Mouse (Mus musculus) T-helper 1 cell (primary cell): ENCODE data around the gene Pum3.

Experiments
- in situ Hi-C: fragments of 300-600 bp; cut with MboI, MseI; formaldehyde crosslinking; loops from one replicate; pipeline ENCODE4 v1.15.1; 2025; ENCODE audit warnings: high pct_unique_total_duplicates

Pum3 gene

GRCm38 (mm10) chr19:27394341-27394990, 35.2 kb downstream of the Pum3 start:
- in situ Hi-C loops: loop anchor here (25.0 kb wide), 1 partner anchor 657 kb away; no protein-coding TSS in a partner anchor

DNA sequence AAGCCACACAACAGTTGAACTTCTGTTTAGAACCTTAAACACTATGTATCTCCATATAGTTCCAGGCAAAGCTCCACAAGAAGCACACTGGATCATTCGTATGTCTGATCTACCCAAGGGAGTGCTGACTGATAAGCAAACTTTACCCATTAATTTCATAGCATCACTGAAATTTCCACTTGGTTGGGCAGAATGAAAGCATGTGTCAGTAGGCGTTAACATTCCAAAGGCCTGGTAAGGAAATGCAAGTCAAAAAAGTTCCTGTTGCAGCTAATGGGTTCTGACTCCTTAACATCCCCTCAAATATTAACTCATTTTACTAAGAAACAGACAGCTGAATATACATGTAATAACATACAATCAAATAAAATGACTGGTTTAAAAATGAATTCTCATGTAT, 37.2 kb downstream of the Pum3 start:
- in situ Hi-C loops: loop anchor here (25.0 kb wide), 1 partner anchor 655 kb away; no protein-coding TSS in a partner anchor

GRCm38 (mm10) chr19:27391344-27391743, 38.3 kb downstream of the Pum3 start:
- in situ Hi-C loops: loop anchor here (25.0 kb wide), 1 partner anchor 654 kb away; no protein-coding TSS in a partner anchor

- in situ Hi-C loops: loop anchor here (5.0 to 25.0 kb wide), 4 partner anchors 65 to 652 kb away; partner anchors contain the start of gene Kcnv2
Measured at GRCm38 (mm10) chr19:27389566-27389965, 40.1 kb downstream of the Pum3 start.

GRCm38 (mm10) chr19:27385304-27385703, 44.3 kb downstream of the Pum3 start:
- in situ Hi-C loops: loop anchor here (5.0 to 25.0 kb wide), 4 partner anchors 61 to 648 kb away; partner anchors contain the start of gene Kcnv2

DNA sequence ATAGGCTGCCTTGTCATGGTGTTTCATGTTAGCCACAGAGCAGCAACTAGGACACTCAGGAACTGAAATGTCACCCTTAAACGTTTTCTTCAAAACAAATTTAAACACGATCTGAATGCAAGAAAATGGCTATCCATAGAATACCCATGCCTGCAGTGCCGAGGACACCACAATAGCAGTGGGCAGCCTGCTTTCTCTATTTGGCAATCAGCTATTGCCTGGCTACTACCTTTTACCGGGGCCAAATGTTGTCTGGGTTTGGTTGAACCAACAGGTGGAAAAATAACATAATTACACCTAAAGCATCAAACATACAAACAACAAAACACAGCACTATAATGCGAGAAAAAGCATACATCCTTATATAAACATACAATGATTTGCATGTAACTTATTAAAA, 46.4 kb downstream of the Pum3 start:
- in situ Hi-C loops: loop anchor here (10.0 to 25.0 kb wide), 3 partner anchors 58 to 646 kb away; partner anchors contain the start of gene Kcnv2

GRCm38 (mm10) chr19:27382131-27382530, 47.5 kb downstream of the Pum3 start:
- in situ Hi-C loops: loop anchor here (10.0 to 25.0 kb wide), 3 partner anchors 57 to 645 kb away; partner anchors contain the start of gene Kcnv2

GRCm38 (mm10) chr19:27379712-27380401, 49.8 kb downstream of the Pum3 start:
- in situ Hi-C loops: loop anchor here (10.0 to 25.0 kb wide), 3 partner anchors 55 to 643 kb away; partner anchors contain the start of gene Kcnv2

DNA sequence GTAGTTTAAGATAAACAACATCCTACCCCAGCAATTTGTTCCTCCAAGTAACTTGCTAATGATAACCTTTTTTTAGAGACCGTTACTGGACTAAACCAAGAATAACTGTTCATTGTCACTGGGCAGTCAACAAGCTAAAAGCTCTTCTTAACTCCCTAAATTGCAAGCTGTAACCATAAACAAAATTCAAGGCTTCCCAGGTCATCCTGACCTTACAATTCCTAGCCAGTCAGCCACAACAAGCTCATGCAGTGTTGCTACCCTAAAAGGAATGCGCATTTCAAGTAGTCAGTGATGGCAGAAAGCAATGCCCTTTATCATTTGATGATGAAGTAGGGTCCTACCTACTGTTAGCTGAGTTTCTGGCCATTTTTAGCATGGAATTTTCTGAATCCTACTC, 58.8 kb downstream of the Pum3 start:
- in situ Hi-C loops: no loop called here

GRCm38 (mm10) chr19:27370174-27370573, 59.5 kb downstream of the Pum3 start:
- in situ Hi-C loops: no loop called here

DNA sequence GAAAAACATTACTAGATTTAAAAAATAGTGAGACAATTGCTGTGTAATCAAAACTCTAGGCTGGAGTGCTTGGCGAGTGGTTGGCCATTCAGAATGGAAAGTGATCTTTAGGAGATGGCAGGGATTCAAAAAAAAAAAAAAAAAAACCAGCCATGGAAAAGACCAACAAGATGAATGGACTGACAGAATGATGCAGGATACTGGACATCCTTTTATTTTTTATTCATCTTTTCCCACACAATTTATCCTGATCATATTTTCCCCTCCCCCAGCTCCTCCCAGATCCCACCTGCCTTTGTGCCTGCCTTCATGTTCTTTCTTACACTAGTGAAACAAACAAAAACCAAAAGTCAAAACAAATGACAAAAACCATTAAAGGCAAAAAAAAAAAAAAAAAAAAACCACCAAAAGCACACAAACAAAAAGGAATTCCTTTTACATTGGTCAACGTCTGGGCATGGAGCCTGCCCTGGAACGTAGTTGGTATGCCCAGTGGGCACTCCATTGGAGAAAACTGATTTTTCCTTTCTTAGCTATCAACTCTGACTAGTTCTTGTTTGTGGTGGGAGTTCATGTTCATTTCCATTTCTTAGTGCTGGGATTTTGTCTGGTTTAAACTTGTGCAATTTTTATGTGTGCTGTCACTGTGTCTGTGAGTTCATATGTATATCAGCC, 60.0 kb downstream of the Pum3 start:
- in situ Hi-C loops: no loop called here

DNA sequence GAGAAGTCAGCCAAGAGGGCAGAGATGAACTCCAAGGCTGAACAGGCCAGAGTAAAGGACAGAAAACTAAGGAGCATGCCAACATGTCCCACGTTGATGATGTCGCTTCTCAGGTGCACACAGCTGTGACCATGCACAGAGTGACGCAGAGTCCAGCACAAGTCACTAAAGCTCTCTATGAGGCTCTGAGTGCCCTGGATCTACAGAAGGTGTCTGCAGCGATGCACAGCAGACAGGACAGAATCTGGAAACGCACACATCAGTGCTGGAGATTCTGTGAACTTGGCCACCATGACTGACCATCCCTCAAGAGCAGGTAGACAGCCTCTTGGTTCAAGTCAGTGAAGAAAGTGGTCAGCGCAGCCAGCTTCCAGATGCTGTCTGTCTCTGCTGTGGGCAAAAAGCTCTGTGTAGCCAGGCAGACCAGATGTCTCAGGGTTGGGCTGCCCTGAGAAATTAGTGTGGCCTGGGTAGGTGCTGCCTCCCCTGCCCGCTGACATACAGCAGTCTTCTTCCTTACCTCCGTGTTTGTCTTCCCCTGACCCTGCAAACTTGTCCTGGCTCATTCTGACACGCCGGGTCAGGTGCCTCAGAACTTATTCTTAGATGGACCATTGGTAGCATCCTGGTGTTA, 63.4 kb downstream of the Pum3 start:
- in situ Hi-C loops: no loop called here

- in situ Hi-C loops: no loop called here
Measured at GRCm38 (mm10) chr19:27364521-27364931, 65.1 kb downstream of the Pum3 start.

- in situ Hi-C loops: no loop called here
Measured at GRCm38 (mm10) chr19:27363891-27364290, 65.7 kb downstream of the Pum3 start.

DNA sequence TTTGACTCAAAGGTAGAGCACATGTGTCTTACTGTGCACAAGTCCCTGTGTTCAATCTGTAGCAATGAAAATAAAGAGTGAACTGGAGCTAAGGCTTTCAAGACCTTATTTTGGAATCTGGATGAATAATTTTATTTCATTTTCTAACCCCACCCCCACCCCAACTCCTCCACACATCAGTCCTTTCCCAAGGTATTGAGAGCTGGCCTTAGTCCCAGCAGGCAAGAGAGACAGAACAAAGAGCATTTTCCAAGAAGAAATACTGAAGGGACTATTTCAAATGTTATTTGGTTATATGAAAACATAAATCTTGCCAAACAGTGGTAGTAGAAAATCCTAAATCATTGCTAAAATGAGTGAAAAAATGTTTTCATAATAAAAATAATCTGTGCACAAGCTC, 69.2 kb downstream of the Pum3 start:
- in situ Hi-C loops: no loop called here

DNA sequence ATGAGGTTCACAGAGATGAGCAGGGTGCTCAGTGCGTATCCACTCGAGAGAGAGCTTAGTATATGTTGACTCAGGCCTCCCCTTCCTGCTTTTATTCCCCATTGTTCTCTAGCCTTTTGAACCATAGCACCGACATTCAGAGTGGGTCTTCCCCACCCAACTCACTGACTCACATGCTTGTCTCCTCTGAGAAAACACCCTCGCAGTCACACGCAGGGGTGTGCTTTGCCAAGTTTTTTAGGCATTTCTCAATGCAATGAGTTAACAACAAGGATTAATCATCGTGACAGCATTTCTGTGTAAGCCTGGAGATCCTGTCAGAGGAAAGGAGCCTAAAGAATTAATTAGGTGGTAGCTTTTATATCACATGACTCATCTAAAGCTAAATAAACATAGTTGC, 77.9 kb downstream of the Pum3 start:
- in situ Hi-C loops: no loop called here

GRCm38 (mm10) chr19:27346501-27346900, 83.1 kb downstream of the Pum3 start:
- in situ Hi-C loops: no loop called here
